In genomic region chr11:102937529-102938182, GRCm38 (mm10) we compare ENCODE assay signal across 18 mouse cellular contexts. TPM values are rescaled to one million over a fixed set of nuclear protein-coding genes. Genes with fewer than 3 reads are reported as not detected.
DNase-seq lines count a peak whose midpoint lies in the region; ATAC-seq and TF ChIP-seq lines count a peak whose summit lies in the region.
"Had no signal": no experiment of that assay in that cellular context is flagged by ENCODE, and none has a peak within 500 bp of the region (broad histone marks: within the 10 kb centered on the region; RNA-seq: fewer than 3 reads in every experiment).

No protein-coding gene starts in this region.

- ATAC-seq in intestine, embryonic 16.5 days = peak; percentile 50; the same call in 1 of the 2 replicates
- ATAC-seq in intestine, embryonic 15.5 days = no peak
- peak; percentile 52; the same call in 1 of the 2 replicates for ATAC-seq in embryonic facial prominence, embryonic 11.5 days (replicated peaks; ENCODE audit: insufficient number of reproducible peaks, low FRiP score, low TSS enrichment, low read depth)
- peak; percentile 62; the same call in 1 of the 2 replicates for ATAC-seq in hindbrain, postnatal 0 days
- no peak for ATAC-seq in inflammation-experienced regulatory T-cells, adult 6 months

- WGBS in intestine, embryonic 16.5 days = 60% methylated on average over 3 of the region's 3 CpGs
- WGBS in intestine, embryonic 15.5 days = 69% methylated on average over 3 of the region's 3 CpGs
- 70% methylated on average over 3 of the region's 3 CpGs for WGBS in embryonic facial prominence, embryonic 11.5 days
- WGBS in hindbrain, postnatal 0 days = 54% methylated on average over 3 of the region's 3 CpGs

- peaks cover 4% of the 10 kb centered on the region; the same call in 1 of the 2 replicates for H3K4me1 ChIP-seq in intestine, embryonic 16.5 days (ENCODE audit: control insufficient read depth, insufficient read depth, low read length)
- H3K4me1 ChIP-seq in intestine, embryonic 15.5 days (replicated peaks) = peaks cover 16% of the 10 kb centered on the region; the same call in 1 of the 2 replicates
- no peaks in the 10 kb centered on the region for H3K4me1 ChIP-seq in embryonic facial prominence, embryonic 11.5 days (ENCODE audit: control insufficient read depth, insufficient read depth, low read length)
- no peaks in the 10 kb centered on the region for H3K4me1 ChIP-seq in hindbrain, postnatal 0 days (ENCODE audit: insufficient read depth, low read length)

- no peak for TF ChIP-seq CTCF in hindbrain, postnatal 0 days (IDR thresholded peaks at IDR 0.05; ENCODE audit: low read depth)

- no peaks in the 10 kb centered on the region for H3K36me3 ChIP-seq in intestine, embryonic 16.5 days (ENCODE audit: control insufficient read depth, insufficient read depth, low read length)
- no peaks in the 10 kb centered on the region for H3K36me3 ChIP-seq in intestine, embryonic 15.5 days
- H3K36me3 ChIP-seq in embryonic facial prominence, embryonic 11.5 days (replicated peaks; ENCODE audit: control insufficient read depth, insufficient read depth, low read depth, low read length) = no peaks in the 10 kb centered on the region
- H3K36me3 ChIP-seq in hindbrain, postnatal 0 days (ENCODE audit: insufficient read depth, low read length) = no peaks in the 10 kb centered on the region
- H3K36me3 ChIP-seq: heart, embryonic 12.5 days; liver, embryonic 13.5 days had no signal

- peak; percentile 41 for DNase-seq in brain, adult 2 months (ENCODE audit: low read depth, low spot score)
- no peak for DNase-seq in embryonic facial prominence, embryonic 11.5 days (ENCODE audit: low spot score)
- peak; percentile 46 for DNase-seq in hindbrain, postnatal 0 days (ENCODE audit: low spot score)
- no peak for DNase-seq in frontal cortex, postnatal 25 days (ENCODE audit: low spot score in 2 of 2)
- DNase-seq: adrenal gland, adult 8-10 months; cerebellum, adult 11 months; gastrocnemius, postnatal 10 days; liver, embryonic 13.5 days; lung, postnatal 4 days; spleen, adult 18-20 months had no signal

- peaks cover 4% of the 10 kb centered on the region; the same call in 1 of the 2 replicates for H3K27me3 ChIP-seq in intestine, embryonic 16.5 days (replicated peaks; ENCODE audit: control insufficient read depth, insufficient read depth, low read length)
- 0 out of 2 replicates have a peak, but pooled peaks cover 8% of the 10 kb centered on the region for H3K27me3 ChIP-seq in intestine, embryonic 15.5 days (replicated peaks)
- H3K27me3 ChIP-seq in embryonic facial prominence, embryonic 11.5 days (ENCODE audit: control insufficient read depth, insufficient read depth, low read length) = peaks cover 2% of the 10 kb centered on the region
- peaks cover 4% of the 10 kb centered on the region; the same call in 1 of the 2 replicates for H3K27me3 ChIP-seq in hindbrain, postnatal 0 days (ENCODE audit: insufficient read depth, low read length)

- no peak overlapping the region for H3K4me2 ChIP-seq in intestine, embryonic 16.5 days (ENCODE audit: low read depth, low read length)
- no peak overlapping the region for H3K4me2 ChIP-seq in intestine, embryonic 15.5 days (replicated peaks)
- H3K4me2 ChIP-seq in embryonic facial prominence, embryonic 11.5 days (ENCODE audit: low read depth, low read length) = no peak overlapping the region
- no peak overlapping the region for H3K4me2 ChIP-seq in hindbrain, postnatal 0 days (ENCODE audit: low read depth, low read length)
- H3K4me2 ChIP-seq: heart, embryonic 12.5 days; liver, embryonic 13.5 days had no signal

- no peaks in the 10 kb centered on the region for H3K9me3 ChIP-seq in intestine, embryonic 16.5 days (ENCODE audit: control insufficient read depth, low read length)
- no peaks in the 10 kb centered on the region for H3K9me3 ChIP-seq in intestine, embryonic 15.5 days
- H3K9me3 ChIP-seq in embryonic facial prominence, embryonic 11.5 days (replicated peaks; ENCODE audit: control insufficient read depth, low read length) = no peaks in the 10 kb centered on the region
- H3K9me3 ChIP-seq in hindbrain, postnatal 0 days (ENCODE audit: low read length) = no peaks in the 10 kb centered on the region
- H3K9me3 ChIP-seq: heart, embryonic 12.5 days; liver, embryonic 13.5 days had no signal

- H3K27ac ChIP-seq in intestine, embryonic 16.5 days (ENCODE audit: low read length) = no peak overlapping the region
- H3K27ac ChIP-seq in intestine, embryonic 15.5 days = no peak overlapping the region
- no peak overlapping the region for H3K27ac ChIP-seq in embryonic facial prominence, embryonic 11.5 days (replicated peaks; ENCODE audit: low read depth, low read length)
- 0 out of 2 replicates have a peak overlapping the region, but pooled peaks have one; percentile 4 for H3K27ac ChIP-seq in hindbrain, postnatal 0 days
- H3K27ac ChIP-seq: liver, embryonic 13.5 days had no signal

- H3K9ac ChIP-seq in intestine, embryonic 16.5 days (ENCODE audit: low read depth, low read length) = no peak overlapping the region
- H3K9ac ChIP-seq in intestine, embryonic 15.5 days = no peak overlapping the region
- H3K9ac ChIP-seq in embryonic facial prominence, embryonic 11.5 days (replicated peaks; ENCODE audit: low read length) = no peak overlapping the region
- H3K9ac ChIP-seq in hindbrain, postnatal 0 days (replicated peaks; ENCODE audit: low read length) = no peak overlapping the region
- H3K9ac ChIP-seq: heart, embryonic 12.5 days; liver, embryonic 13.5 days had no signal

- H3K4me3 ChIP-seq in intestine, embryonic 16.5 days (ENCODE audit: low read length) = no peak overlapping the region
- no peak overlapping the region for H3K4me3 ChIP-seq in intestine, embryonic 15.5 days (replicated peaks)
- no peak overlapping the region for H3K4me3 ChIP-seq in embryonic facial prominence, embryonic 11.5 days (ENCODE audit: low read depth, low read length)
- H3K4me3 ChIP-seq in hindbrain, postnatal 0 days (ENCODE audit: low read length) = no peak overlapping the region
- H3K4me3 ChIP-seq: heart, embryonic 12.5 days; liver, embryonic 13.5 days; myocyte had no signal

RNA-seq across cellular contexts. Expression of gene C1ql1, which starts 8.8 kb away (rescaled TPM):
- 0.53 and 2.3 TPM in 2 replicates for polyA plus RNA-seq in intestine, embryonic 16.5 days (2015; fragmentation: Nextera tagmentation; extraction: Ambion mirVana)
- 4.2 and 4.4 TPM in 2 replicates for polyA plus RNA-seq in intestine, embryonic 15.5 days (2015; fragmentation: Nextera tagmentation; extraction: Ambion mirVana)
- 4.0 and 4.1 TPM in 2 replicates for polyA plus RNA-seq in embryonic facial prominence, embryonic 11.5 days (2014; fragmentation: Nextera tagmentation; extraction: Ambion mirVana)
- total RNA-seq in hindbrain, postnatal 0 days (2014; rRNA removed) = 61.0 and 65.6 TPM in 2 replicates
- 16.9 and 18.9 TPM in 2 replicates for polyA plus RNA-seq in hindbrain, postnatal 0 days (2015; fragmentation: Nextera tagmentation; extraction: Ambion mirVana)
- polyA plus RNA-seq in inflammation-experienced regulatory T-cells, adult 6 months (2017; shearing (Covaris generic)) = not detected
- total RNA-seq: CH12.LX had no signal

RNA-seq across cellular contexts. Expression of gene Kif18b, which starts 12.7 kb away (rescaled TPM):
- polyA plus RNA-seq in intestine, embryonic 16.5 days (2015; fragmentation: Nextera tagmentation; extraction: Ambion mirVana) = 6.8 and 7.4 TPM in 2 replicates
- 8.7 and 8.9 TPM in 2 replicates for polyA plus RNA-seq in intestine, embryonic 15.5 days (2015; fragmentation: Nextera tagmentation; extraction: Ambion mirVana)
- polyA plus RNA-seq in embryonic facial prominence, embryonic 11.5 days (2014; fragmentation: Nextera tagmentation; extraction: Ambion mirVana) = 7.1 and 7.4 TPM in 2 replicates
- 9.2 and 11.7 TPM in 2 replicates for total RNA-seq in hindbrain, postnatal 0 days (2014; rRNA removed)
- polyA plus RNA-seq in hindbrain, postnatal 0 days (2015; fragmentation: Nextera tagmentation; extraction: Ambion mirVana) = 1.9 and 2.1 TPM in 2 replicates
- 1 to 10 TPM in 1 of 3 experiments, under 1 TPM in 2; 0.56 to 8.2 (median 0.61) TPM for polyA plus RNA-seq in inflammation-experienced regulatory T-cells, adult 6 months (2017; shearing (Covaris generic))
- total RNA-seq: layer of hippocampus, adult 18-20 months had no signal

RNA-seq across cellular contexts. Expression of gene Gfap, which starts 36.9 kb away (rescaled TPM):
- 0.09 and 0.38 TPM in 2 replicates for polyA plus RNA-seq in intestine, embryonic 16.5 days (2015; fragmentation: Nextera tagmentation; extraction: Ambion mirVana)
- 0.20 and 0.36 TPM in 2 replicates for polyA plus RNA-seq in intestine, embryonic 15.5 days (2015; fragmentation: Nextera tagmentation; extraction: Ambion mirVana)
- 0.22 and 0.25 TPM in 2 replicates for polyA plus RNA-seq in embryonic facial prominence, embryonic 11.5 days (2014; fragmentation: Nextera tagmentation; extraction: Ambion mirVana)
- 79.1 and 105 TPM in 2 replicates for total RNA-seq in hindbrain, postnatal 0 days (2014; rRNA removed)
- polyA plus RNA-seq in hindbrain, postnatal 0 days (2015; fragmentation: Nextera tagmentation; extraction: Ambion mirVana) = 74.4 and 89.2 TPM in 2 replicates
- polyA plus RNA-seq in inflammation-experienced regulatory T-cells, adult 6 months (2017; shearing (Covaris generic)) = not detected
- total RNA-seq: CH12.LX had no signal

RNA-seq across cellular contexts. Expression of gene Fam187a, which starts 52.7 kb away (rescaled TPM):
- polyA plus RNA-seq in intestine, embryonic 16.5 days (2015; fragmentation: Nextera tagmentation; extraction: Ambion mirVana) = not detected in 2 replicates
- polyA plus RNA-seq in intestine, embryonic 15.5 days (2015; fragmentation: Nextera tagmentation; extraction: Ambion mirVana) = not detected in 2 replicates
- not detected in 2 replicates for polyA plus RNA-seq in embryonic facial prominence, embryonic 11.5 days (2014; fragmentation: Nextera tagmentation; extraction: Ambion mirVana)
- not detected in 2 replicates for total RNA-seq in hindbrain, postnatal 0 days (2014; rRNA removed)
- not detected in 2 replicates for polyA plus RNA-seq in hindbrain, postnatal 0 days (2015; fragmentation: Nextera tagmentation; extraction: Ambion mirVana)
- polyA plus RNA-seq in inflammation-experienced regulatory T-cells, adult 6 months (2017; shearing (Covaris generic)) = not detected
- total RNA-seq: CH12.LX; gastrocnemius, postnatal 10 days had no signal
- polyA plus RNA-seq: heart, embryonic 12.5 days; intestine, embryonic 14.5 days; myocyte had no signal

RNA-seq across cellular contexts. Expression of gene Ccdc103, which starts 56.7 kb away (rescaled TPM):
- polyA plus RNA-seq in intestine, embryonic 16.5 days (2015; fragmentation: Nextera tagmentation; extraction: Ambion mirVana) = 0.26 and 0.91 TPM in 2 replicates
- polyA plus RNA-seq in intestine, embryonic 15.5 days (2015; fragmentation: Nextera tagmentation; extraction: Ambion mirVana) = 0.45 and 0.78 TPM in 2 replicates
- 1.00 and 1.5 TPM in 2 replicates for polyA plus RNA-seq in embryonic facial prominence, embryonic 11.5 days (2014; fragmentation: Nextera tagmentation; extraction: Ambion mirVana)
- 0.25 and 0.31 TPM in 2 replicates for total RNA-seq in hindbrain, postnatal 0 days (2014; rRNA removed)
- polyA plus RNA-seq in hindbrain, postnatal 0 days (2015; fragmentation: Nextera tagmentation; extraction: Ambion mirVana) = 2.2 and 2.4 TPM in 2 replicates
- polyA plus RNA-seq in inflammation-experienced regulatory T-cells, adult 6 months (2017; shearing (Covaris generic)) = not detected

Comparison
In these comparisons a context has a peak if more than half of its experiments do, and no peak if none do; other contexts are left out.
1. ATAC-seq: peak in intestine, embryonic 16.5 days (single experiment), embryonic facial prominence, embryonic 11.5 days (single experiment) and hindbrain, postnatal 0 days (single experiment); none in intestine, embryonic 15.5 days (single experiment) and inflammation-experienced regulatory T-cells, adult 6 months (single experiment).
2. DNase-seq: peak in brain, adult 2 months (single experiment) and hindbrain, postnatal 0 days (single experiment); none in embryonic facial prominence, embryonic 11.5 days (single experiment) and frontal cortex, postnatal 25 days (0 of 2).
3. RNA of gene Gfap, which starts 36.9 kb away (polyA plus RNA-seq): 74.4 to 89.2 TPM in hindbrain, postnatal 0 days; 0.09 to 0.38 TPM in intestine, embryonic 16.5 days, 0.20 to 0.36 TPM in intestine, embryonic 15.5 days, 0.22 to 0.25 TPM in embryonic facial prominence, embryonic 11.5 days and not detected in inflammation-experienced regulatory T-cells, adult 6 months; every median in the first group is over 10 times any median in the second.